Mouse (Mus musculus): ENCODE data around the gene Mycn.

DNA sequence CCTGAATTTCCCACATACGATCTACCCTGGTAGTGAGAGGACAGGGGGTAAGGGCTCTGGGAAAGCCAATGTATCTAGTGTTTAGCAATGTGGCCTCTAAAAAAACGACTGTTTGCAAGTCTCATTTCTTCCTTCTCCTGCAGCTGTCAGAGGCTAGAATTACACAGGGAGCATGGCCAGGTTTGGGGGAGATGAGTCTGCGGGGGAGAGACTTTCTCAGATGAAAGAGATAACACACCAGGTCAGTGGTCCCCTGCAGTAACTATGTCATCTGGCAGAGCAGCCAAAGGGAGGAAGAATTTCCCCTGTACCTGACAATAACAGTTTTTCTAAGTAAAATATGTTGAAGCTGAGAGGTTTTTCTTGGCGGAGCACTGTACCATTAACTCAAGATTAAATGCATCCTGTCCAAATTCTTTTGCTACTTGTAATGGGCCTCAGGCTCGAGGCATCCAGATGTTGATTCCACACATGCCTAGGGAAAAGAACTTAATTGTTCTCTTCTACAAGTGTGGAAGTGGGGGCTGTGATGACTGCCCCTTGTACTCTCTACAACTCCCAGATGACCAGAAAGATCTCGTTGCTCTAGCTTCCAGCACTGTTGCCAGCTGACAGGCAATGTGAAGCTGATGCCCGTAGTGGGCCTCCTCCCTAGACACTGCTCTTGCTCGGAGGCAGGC is 31.2 kb upstream of the Mycn start:
- no peak for TF ChIP-seq CTCF (IDR thresholded peaks at IDR 0.05; ENCODE audit: borderline replicate concordance, insufficient read depth, low read length)
- TF ChIP-seq POLR2A (IDR thresholded peaks at IDR 0.05; ENCODE audit: low read depth, low read length), result no peak

Data from embryonic fibroblast, embryonic 13.5 days (primary cell).